Mouse (Mus musculus): Measurements from ENCODE around the gene Brpf1.

DNA sequence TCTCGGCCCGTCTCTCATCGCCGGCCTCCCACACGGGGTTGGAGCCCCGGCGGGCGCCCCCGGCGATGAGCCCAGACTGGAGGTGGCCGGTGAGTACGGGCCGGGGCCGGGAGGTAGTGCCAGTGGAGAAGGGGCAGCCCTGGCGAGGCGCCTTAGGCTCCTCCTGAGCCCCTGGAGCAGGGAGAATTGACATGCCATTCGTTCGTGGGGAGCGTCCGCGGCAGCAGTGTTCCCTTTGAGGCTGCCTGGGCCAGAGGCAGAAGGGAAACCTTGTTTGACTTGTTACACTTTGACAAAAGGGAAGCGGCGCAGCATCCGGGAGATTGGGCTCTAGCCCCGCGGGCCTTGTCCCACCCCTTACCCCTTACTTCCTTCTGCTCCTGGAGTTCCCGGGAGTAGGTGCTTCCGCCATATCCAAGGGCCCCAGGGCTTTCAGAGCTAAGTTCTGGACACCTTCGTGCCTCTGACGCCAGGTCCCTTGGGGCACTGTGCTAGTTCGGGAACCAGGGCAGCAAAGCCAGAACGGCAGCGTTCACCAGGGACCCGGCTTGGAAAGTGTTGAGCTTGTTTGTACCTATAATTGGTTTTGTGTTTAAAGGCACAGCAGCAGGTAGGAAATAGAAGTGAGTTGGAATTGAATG is 664 bp downstream of the Brpf1 start:
- TF ChIP-seq CTCF (IDR thresholded peaks at IDR 0.05; ENCODE audit: extremely low read depth, insufficient read depth, insufficient read length, insufficient replicate concordance) (no peak), POLR2A (IDR thresholded peaks at IDR 0.05; ENCODE audit: low read depth, low read length) (no peak)
